30 mouse cellular contexts compared by ENCODE assay signal in the genomic region with DNA sequence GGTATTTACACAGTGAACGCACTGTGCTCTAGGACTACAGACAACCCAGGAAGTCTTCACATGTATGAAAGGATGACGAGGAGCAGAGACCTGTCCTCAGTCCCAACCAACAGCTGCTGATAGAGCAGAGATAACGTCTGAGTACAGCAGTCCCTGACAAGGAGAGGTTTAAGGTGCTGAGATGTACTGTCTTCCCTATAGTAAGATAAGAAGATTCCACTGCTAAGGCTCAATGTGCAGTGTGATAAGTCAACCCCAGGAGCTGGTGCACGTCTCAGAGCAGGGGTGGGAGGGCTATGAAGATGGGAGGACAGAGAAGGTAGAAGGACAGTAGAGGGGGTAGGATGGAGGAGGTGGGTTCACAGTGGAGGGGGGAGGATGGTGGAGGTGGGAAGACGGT. TPM values are rescaled to one million over a fixed set of nuclear protein-coding genes. Genes with fewer than 3 reads are reported as not detected.
DNase-seq lines count a peak whose midpoint lies in the region; ATAC-seq lines count a peak whose summit lies in the region.
"Had no signal": no experiment of that assay in that cellular context is flagged by ENCODE, and none has a peak within 500 bp of the region (broad histone marks: within the 10 kb centered on the region; RNA-seq: fewer than 3 reads in every experiment).

No protein-coding gene starts in this region.

- no peak overlapping the region for H3K4me2 ChIP-seq in heart, embryonic 12.5 days
- H3K4me2 ChIP-seq in liver, embryonic 12.5 days: no peak overlapping the region
- H3K4me2 ChIP-seq in liver, embryonic 15.5 days: no peak overlapping the region
- H3K4me2 ChIP-seq: embryonic facial prominence, embryonic 12.5 days; embryonic facial prominence, embryonic 15.5 days; heart, embryonic 11.5 days; heart, embryonic 15.5 days; hindbrain, embryonic 14.5 days had no signal

- ATAC-seq in heart, embryonic 12.5 days (ENCODE audit: insufficient number of reproducible peaks, low FRiP score): 0 out of 2 replicates have a peak, but pooled peaks have one; percentile 25
- ATAC-seq in liver, embryonic 12.5 days: peak; percentile 81
- ATAC-seq in liver, embryonic 15.5 days (ENCODE audit: insufficient read depth): peak; percentile 71
- peak; percentile 82 for ATAC-seq in megakaryocyte-erythroid progenitor cell, adult 5-6 weeks (replicated peaks; ENCODE audit: low FRiP score, low TSS enrichment, poor library complexity, severe bottlenecking)
- ATAC-seq: activated CD4-positive, CD25-positive, alpha-beta regulatory T cell, adult 4 months; forebrain, embryonic 14.5 days; forebrain, postnatal 0 days; hindbrain, postnatal 0 days; inflammation-experienced regulatory T-cells, adult 6 months had no signal

- H3K9me3 ChIP-seq in heart, embryonic 12.5 days (replicated peaks): no peaks in the 10 kb centered on the region
- no peaks in the 10 kb centered on the region for H3K9me3 ChIP-seq in liver, embryonic 12.5 days (replicated peaks)
- H3K9me3 ChIP-seq in liver, embryonic 15.5 days (replicated peaks): no peaks in the 10 kb centered on the region
- H3K9me3 ChIP-seq: embryonic facial prominence, embryonic 12.5 days; embryonic facial prominence, embryonic 15.5 days; heart, embryonic 15.5 days had no signal

- no peak overlapping the region for H3K4me3 ChIP-seq in heart, embryonic 12.5 days
- H3K4me3 ChIP-seq in liver, embryonic 12.5 days: no peak overlapping the region
- H3K4me3 ChIP-seq in liver, embryonic 15.5 days (replicated peaks): no peak overlapping the region
- H3K4me3 ChIP-seq: embryonic facial prominence, embryonic 12.5 days; embryonic facial prominence, embryonic 15.5 days; gastrocnemius, adult 2 months; heart, adult 2 months; heart, embryonic 15.5 days had no signal

- intact Hi-C loops in heart, postnatal 10 days (cut with DNase I): no loop called here

- H3K27ac ChIP-seq in heart, embryonic 12.5 days (ENCODE audit: poor library complexity, severe bottlenecking): no peak overlapping the region
- H3K27ac ChIP-seq in liver, embryonic 12.5 days: no peak overlapping the region
- no peak overlapping the region for H3K27ac ChIP-seq in liver, embryonic 15.5 days (replicated peaks)
- H3K27ac ChIP-seq: embryonic facial prominence, embryonic 12.5 days; embryonic facial prominence, embryonic 15.5 days; gastrocnemius, adult 2 months; heart, adult 2 months; heart, embryonic 15.5 days; hindbrain, embryonic 14.5 days; hindbrain, postnatal 0 days had no signal

- H3K27me3 ChIP-seq in heart, embryonic 12.5 days (replicated peaks): no peaks in the 10 kb centered on the region
- no peaks in the 10 kb centered on the region for H3K27me3 ChIP-seq in liver, embryonic 12.5 days (replicated peaks)
- no peaks in the 10 kb centered on the region for H3K27me3 ChIP-seq in liver, embryonic 15.5 days
- H3K27me3 ChIP-seq: CH12.LX; embryonic facial prominence, embryonic 12.5 days; embryonic facial prominence, embryonic 15.5 days; heart, embryonic 15.5 days had no signal

- no peak overlapping the region for H3K9ac ChIP-seq in heart, embryonic 12.5 days
- H3K9ac ChIP-seq in liver, embryonic 12.5 days: no peak overlapping the region
- no peak overlapping the region for H3K9ac ChIP-seq in liver, embryonic 15.5 days
- H3K9ac ChIP-seq: embryonic facial prominence, embryonic 12.5 days; embryonic facial prominence, embryonic 15.5 days; forebrain, postnatal 0 days; heart, embryonic 15.5 days; hindbrain, embryonic 14.5 days had no signal

- H3K36me3 ChIP-seq in heart, embryonic 12.5 days: peaks cover 65% of the 10 kb centered on the region
- H3K36me3 ChIP-seq in liver, embryonic 12.5 days: peaks cover 94% of the 10 kb centered on the region
- peaks cover 88% of the 10 kb centered on the region for H3K36me3 ChIP-seq in liver, embryonic 15.5 days (replicated peaks)

- peaks cover 4% of the 10 kb centered on the region for H3K4me1 ChIP-seq in heart, embryonic 12.5 days (replicated peaks)
- peaks cover 6% of the 10 kb centered on the region; the same call in 1 of the 2 replicates for H3K4me1 ChIP-seq in liver, embryonic 12.5 days
- no peaks in the 10 kb centered on the region; the same call in 1 of the 2 replicates for H3K4me1 ChIP-seq in liver, embryonic 15.5 days (replicated peaks)
- H3K4me1 ChIP-seq: embryonic facial prominence, embryonic 12.5 days; embryonic facial prominence, embryonic 15.5 days; heart, embryonic 15.5 days had no signal

- 28% methylated on average over 5 of the region's 5 CpGs for WGBS in heart, embryonic 12.5 days
- 46% methylated on average over 5 of the region's 5 CpGs for WGBS in liver, embryonic 12.5 days (ENCODE audit: insufficient replicate concordance)
- WGBS in liver, embryonic 15.5 days (ENCODE audit: insufficient replicate concordance): 45% methylated on average over 5 of the region's 5 CpGs

- no peak for DNase-seq in heart, postnatal 10 days
- DNase-seq in liver: no peak
- no peak for DNase-seq in adrenal gland, adult 18-20 months (ENCODE audit: low spot score in 2 of 2)
- DNase-seq in T-cell, adult 2 months (ENCODE audit: low spot score): no peak
- DNase-seq: adrenal gland, postnatal 10 days; adrenal gland, postnatal 36 days; B cell, adult 2 months; cerebellum, adult 18-20 months; cerebellum, adult 9-11 months; cerebellum, postnatal 25 days; forebrain, postnatal 0 days; gastrocnemius, adult 2 months; gastrocnemius, postnatal 25 days; heart, adult 2 months; heart, postnatal 14 days; heart, postnatal 4 days had no signal

RNA-seq across cellular contexts. Expression of gene Cep152, which starts 43.8 kb away (rescaled TPM):
- polyA plus RNA-seq in heart, embryonic 12.5 days (2016; fragmentation: Nextera tagmentation; extraction: Ambion mirVana): 5.2 and 6.9 TPM in 2 replicates
- total RNA-seq in heart, postnatal 10 days (2021): 1 to 10 TPM; 2.3 to 2.4 TPM
- polyA plus RNA-seq in liver, embryonic 12.5 days (2016; fragmentation: Nextera tagmentation; extraction: Ambion mirVana): 7.0 and 7.2 TPM in 2 replicates
- 4.2 and 4.5 TPM in 2 replicates for polyA plus RNA-seq in liver, embryonic 15.5 days (2015; fragmentation: Nextera tagmentation; extraction: Ambion mirVana)
- 13.5 and 14.4 TPM in 2 replicates for total RNA-seq in megakaryocyte-erythroid progenitor cell, adult 5-6 weeks (2014; fragmentation: Nextera tagmentation)
- total RNA-seq in megakaryocyte-erythroid progenitor cell, adult 5-6 weeks (2017): 19.9 and 21.0 TPM in 2 replicates
- total RNA-seq in adrenal gland, adult 18-20 months (2021): 1 to 10 TPM; 2.7 to 2.9 TPM

Comparison
In these comparisons a context has a peak if more than half of its experiments do, and no peak if none do; other contexts are left out.
1. ATAC-seq: peak in every context shown above with its lines; median percentile 82 in megakaryocyte-erythroid progenitor cell, adult 5-6 weeks; 81 in liver, embryonic 12.5 days; 71 in liver, embryonic 15.5 days; 25 in heart, embryonic 12.5 days.